Mouse (Mus musculus) cerebellum, adult 9-10 months (tissue): Measurements from ENCODE around the gene Tars2.

ENCODE experiments used
- DNase-seq: peaks from one replicate; pipeline ENCODE4 v3.0.0; 2022

Tars2 gene

DNA sequence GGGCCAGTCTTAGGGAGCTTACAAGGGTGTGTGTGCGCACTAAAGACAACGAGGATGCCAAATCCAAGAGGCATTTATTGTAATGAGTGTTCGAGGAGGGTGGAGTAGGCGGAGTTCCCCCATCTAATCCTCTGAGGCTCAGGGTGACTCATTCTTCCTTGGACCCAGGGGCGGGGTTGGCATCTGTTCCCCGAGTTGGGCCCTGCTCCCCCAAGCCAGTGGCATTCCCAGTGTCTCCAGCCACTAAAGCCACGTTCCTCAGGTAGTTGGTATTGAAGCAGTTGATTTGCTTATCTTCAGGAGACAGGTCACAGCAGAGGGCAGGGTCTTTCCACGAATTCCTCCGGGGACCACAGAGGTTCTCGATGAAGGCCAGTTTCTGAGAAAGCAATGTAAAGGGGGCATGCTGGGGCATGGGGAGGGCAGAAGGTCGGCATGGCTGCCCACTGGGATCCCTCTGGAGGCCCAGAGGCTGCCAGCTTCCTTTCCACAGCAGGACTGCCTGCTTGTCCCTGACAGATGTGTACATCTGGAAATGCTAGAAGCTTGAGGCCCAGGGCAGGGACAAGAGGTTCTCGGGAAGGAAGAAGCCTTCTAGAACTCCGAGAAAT lies 25.8 kb downstream of the Tars2 start:
- DNase-seq = no peak

DNA sequence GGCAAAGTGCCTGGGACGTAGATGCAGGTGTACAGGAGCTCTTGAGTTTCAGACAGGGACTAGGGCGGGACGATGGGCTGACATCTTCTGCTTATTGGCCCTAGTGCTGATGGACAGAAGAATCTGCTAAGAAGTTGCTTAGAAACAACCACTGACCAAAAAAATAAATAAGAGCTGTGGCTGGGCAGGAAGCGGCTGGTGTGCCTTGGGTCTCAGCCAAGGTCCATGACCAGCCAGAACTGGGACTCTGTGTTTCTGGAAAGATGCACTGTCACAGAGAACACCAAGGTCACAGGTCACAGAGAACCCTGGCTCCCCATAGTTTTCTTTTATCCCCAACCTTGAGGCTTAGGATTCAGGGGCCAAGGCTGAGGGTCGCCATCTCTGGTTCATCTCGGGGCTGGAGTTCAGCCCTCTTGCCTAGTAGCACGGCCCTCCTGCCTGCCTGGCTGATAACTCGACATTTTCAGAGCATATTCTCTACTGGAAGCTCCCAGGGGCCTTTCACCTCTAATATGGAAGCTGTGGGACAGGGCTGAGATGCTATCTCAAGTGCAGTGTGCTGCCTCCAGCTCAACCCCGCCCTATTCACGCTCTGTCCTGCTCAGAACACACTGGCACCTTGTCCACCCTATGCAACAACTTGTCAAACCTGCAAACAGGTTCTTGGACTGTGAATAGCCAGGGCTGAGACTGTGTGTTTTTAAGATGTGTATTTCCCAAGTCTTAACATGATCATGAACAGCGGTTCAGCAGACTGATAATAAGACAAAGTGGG lies 27.1 kb downstream of the Tars2 start:
- DNase-seq = no peak

DNA sequence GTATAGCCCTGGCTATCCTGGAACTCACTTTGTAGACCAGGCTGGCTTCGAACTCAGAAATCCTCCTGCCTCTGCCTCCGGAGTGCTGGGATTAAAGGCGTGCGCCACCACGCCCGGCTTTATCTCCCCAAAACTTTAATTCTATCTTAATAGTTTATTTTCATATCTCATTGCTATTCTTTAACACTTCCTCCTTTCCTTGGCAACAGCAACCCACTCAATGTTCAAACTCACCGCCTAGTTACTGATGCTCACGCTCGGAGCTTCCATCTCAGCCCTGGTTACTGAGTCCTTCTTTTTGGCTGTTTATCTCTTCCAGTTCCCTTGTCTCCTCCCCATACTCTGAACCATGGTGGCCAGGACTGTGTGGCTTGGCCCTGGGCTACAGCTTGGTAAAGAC lies 27.7 kb downstream of the Tars2 start:
- no peak for DNase-seq

DNA sequence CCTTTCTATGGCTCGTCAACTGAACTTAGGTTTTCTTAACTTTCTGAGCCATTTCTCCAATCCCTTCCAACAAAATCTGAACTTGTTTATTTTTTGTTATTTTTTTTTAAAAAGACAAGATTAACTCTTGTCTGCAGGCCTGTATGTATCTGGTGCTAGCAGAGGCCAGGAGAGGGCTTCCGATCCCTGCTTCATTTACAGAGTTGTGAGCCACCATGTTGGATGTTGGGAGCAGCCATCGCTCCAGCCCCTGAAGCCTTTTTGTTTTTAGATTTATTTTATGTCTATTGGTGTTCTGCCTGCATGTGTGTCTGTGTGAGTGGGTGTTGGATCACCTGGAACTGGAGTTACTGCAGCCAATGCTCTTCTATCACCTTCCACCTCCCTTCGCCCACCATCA lies 28.2 kb downstream of the Tars2 start:
- DNase-seq = no peak

DNA sequence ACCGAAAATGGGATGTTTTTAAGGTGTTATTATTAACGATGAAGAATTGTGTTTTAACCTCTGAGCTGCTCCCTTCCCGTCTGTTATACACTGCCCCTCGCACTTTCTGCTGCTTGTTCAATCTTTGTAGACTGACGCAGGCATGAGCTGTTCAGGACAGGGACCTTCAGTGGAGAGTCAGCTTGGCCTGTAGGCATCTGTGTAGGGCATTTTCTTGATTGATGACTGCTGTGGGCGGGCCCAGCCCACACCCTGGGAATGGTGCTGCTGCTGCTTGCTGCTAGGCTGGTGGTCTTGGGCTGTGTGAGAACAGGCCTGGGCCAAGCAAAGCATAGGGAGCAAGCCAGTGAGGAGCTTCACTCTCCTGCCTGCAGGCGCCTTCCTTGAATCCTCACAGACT lies 29.6 kb downstream of the Tars2 start:
- no peak for DNase-seq

DNA sequence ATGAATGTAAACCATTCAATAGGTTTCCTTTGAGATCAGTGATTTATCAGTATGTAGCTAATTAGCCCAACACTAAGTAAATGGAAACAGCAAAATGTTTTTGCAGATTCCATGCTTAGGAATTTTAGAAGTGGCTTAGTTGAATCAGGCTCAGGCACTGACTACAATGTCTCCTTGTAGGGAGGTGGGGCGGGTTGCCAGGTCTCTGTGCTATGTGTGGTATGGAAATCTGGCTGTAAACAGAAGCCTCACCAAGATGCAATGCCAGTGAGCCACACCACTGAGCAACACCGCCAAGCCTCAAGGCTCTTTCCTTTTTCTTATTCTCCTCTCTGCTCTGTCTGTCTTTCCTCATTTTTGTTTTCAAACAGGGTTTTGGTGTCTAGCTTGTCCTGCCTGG lies 31.1 kb downstream of the Tars2 start:
- no peak for DNase-seq

DNA sequence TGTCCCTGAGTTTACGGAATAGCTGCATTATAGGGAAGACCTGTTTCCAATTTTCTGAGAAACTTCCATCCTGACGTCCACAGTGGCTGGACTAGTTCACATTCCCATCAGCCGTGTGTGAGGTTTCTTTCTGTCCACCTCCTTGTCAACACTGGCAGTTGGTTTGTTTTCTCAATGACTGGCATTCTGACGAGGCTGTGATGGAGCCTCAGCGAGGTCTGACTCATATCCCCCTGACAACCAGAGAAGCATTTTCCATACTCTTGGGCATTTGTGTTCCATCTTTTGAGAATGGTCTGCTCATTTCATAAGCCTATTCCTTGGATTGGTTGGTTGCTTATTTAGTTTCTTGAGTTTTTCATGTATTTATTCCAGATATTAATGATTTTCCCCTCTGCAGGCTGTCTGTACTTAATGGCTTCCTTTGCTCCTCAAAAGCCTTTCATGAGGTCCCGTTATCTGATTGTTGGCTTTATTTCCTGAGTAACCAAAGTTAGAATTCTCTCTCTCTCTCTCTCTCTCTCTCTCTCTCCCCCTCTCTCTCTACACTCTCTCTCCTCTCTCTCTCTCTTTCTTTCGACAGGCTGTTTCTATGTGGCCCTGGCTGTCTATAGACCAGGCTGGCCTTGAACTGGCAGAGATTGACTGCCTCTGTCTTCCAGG lies 33.2 kb downstream of the Tars2 start:
- no peak for DNase-seq

DNA sequence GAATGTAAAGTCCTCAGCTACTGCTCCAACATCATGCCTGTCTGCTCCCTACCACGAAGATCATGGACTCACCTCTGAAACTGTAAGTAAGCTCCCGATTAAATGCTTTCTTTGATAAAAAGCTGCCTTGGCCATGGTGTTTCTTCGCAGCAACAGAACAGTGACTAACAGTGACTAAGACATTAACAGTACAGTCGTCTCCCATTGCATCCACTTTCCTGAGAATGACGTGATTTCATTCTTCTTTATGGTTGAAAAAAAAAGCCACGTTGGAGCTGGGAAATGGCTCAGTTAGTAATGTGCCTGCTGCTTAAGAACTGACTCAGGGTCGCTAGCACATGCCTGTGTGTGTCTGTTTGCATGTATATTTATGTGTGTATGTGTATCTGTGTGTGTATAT lies 34.1 kb downstream of the Tars2 start:
- no peak for DNase-seq

DNA sequence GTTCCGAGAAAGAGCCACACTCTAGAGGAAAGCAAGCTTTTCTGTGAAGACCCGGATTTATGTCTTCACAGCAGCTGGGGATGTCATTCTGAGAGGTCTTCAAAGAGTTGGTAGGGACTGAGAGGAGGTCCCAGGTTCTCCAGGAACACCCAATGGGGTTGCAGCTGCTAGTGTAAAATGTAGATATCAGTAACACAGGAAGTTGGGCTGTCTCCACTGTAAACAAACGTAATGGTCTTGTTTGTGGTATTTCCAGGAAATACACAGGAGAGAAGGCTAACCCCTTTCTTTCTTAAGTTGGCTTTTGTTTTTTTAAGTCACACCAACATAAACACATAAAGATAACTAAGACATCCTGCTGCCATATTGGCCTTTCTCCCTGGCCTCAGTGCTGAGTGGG lies 37.6 kb downstream of the Tars2 start:
- no peak for DNase-seq

DNA sequence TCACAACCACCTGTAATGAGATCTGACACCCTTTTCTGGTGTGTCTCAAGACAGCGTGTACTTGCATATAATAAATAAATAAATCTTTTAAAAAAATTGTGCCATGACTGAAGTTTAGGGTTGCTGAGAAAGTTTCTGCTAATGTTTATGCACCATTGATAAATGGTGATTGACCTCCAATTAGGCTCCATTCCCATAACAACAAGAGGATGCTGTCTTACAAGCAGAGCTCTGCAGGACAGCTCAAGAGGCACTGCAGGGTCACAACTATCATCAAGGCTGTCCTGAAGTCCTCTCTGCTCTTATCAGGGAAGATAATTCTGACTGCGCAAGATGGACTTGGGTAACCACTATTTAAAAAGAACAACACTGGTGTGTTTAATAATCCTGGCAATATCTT lies 41.9 kb downstream of the Tars2 start:
- DNase-seq = no peak

DNA sequence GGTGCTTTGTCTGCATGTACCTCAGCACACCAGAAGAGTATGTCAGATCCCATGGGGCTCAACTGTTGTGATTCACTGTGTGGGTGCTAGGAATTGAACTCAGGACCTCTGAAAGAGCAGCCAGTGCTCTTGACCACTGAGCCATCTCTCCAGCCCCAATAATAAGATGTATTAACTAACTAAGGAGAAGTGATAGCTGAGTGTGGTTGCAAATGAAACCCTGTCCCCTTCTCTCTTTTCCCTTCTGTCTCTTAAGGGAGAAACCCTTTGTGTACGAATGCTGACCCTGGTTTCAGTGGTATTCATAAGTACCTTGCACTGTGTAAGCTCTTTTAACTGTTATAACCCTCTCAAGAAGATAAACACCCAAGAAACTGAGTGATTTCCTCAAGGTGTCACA lies 43.9 kb downstream of the Tars2 start:
- DNase-seq = no peak

DNA sequence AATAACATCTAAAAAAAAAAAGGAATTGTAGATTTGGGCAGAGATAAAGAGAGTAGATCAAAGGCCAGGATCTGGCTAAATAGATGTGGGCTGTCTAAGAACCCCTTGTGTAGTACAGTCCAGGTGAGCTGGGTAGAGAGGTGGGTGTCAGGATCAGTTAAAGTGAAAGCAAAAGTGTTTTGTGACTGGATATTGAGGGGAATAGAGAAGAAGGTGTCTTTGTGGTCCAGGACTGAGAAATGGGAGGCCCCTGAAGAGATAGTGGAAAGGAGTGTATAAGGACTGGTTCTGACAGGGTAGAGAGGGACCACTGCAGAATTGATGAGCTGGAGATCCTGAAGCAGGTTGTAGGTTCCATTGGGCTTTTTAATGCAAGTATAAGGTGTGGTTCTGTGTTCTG lies 50.0 kb downstream of the Tars2 start:
- no peak for DNase-seq

DNA sequence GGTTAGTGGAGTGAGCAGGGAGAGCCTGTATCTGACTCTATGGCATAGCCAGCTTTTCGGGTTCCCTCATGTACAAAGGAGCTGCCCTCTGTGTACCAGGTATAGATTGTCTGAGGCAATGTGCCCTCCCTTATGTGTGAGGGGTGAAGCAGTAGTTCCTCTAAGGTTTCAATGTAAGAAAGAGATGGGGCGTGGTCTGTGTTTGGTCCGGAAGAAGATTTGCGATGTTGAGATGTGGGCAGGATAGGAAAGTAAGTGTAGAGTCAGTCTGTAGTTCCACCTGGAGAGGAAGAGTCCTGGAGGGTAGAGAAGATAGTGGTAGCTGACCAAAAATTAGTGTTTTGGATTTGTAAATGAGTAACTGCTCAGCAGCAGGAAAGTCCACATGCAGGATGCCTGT lies 51.0 kb downstream of the Tars2 start:
- no peak for DNase-seq

DNA sequence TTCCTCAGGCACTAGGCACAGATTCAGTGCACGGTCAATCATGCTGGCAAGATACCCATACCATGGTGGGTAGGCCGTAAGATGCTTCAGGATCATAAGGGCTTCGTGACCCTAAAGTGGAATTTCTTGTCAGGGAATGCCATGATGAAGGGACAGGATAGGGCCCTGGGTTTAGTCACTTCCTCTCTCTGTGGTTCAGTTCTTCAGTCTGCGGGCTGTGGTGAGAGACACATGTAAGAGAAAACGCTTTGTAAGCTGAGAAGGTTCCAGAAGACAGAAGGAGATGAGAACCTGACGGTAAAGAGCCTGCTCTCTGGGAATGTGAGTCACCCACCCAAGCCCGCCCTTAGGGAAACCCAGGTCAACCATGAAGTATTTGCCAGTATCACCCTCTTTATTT lies 52.5 kb downstream of the Tars2 start:
- DNase-seq = no peak

DNA sequence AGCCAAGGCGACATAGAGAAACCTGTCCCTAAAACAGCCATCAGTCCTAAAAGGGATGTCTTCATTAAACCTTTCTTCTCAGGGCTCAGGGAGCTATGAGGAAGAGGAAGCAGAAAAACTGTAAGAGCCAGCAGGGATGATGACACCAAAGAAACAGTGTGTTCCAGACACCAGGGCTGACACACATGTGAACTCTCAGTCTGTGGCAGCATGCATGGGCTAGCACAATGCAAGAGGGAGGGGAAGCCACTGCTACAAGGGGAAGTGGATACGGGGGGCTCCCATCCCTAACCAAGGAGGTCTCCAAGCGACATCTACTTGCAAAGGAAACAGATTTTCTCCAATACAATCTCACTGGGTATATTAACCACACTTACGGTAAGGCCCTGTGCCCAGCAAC lies 53.7 kb downstream of the Tars2 start:
- no peak for DNase-seq

DNA sequence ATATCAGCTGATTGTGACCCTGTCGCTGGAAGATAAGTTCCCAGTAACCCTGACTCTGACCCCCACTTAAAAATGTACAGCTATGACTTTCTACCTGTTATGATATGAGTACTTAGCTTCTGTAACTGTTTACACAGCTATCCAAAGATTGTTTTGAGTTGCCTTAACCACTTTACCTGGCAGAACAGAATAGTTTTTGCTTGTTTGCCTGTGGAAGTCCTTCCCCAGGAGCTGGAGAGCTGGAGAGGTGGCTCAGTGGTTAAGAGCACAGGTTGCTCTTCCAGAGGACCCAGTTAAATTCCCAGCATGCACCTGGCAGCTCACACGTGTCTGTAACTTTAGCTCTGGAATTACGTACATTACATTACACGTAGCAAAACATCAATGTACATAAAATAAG lies 55.4 kb downstream of the Tars2 start:
- DNase-seq = no peak

DNA sequence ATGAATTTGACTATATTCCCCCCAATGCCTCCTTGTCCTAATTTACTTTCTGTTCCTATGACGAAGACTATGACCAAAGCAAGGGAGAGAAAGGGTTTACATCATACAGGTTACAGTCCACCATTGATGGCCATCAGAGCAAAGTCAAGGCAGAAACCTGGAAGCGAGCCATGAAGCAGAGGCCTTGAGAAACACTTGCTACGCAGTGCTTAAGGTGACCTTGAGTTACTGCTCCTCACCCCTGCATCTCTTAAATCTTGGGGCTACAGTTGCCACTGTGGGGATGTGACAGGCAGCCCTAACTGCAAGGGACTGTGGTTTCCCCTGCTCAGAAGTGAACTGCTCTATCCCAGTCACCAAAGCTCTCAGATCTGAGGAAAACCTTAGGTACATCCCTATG lies 56.7 kb downstream of the Tars2 start:
- no peak for DNase-seq

DNA sequence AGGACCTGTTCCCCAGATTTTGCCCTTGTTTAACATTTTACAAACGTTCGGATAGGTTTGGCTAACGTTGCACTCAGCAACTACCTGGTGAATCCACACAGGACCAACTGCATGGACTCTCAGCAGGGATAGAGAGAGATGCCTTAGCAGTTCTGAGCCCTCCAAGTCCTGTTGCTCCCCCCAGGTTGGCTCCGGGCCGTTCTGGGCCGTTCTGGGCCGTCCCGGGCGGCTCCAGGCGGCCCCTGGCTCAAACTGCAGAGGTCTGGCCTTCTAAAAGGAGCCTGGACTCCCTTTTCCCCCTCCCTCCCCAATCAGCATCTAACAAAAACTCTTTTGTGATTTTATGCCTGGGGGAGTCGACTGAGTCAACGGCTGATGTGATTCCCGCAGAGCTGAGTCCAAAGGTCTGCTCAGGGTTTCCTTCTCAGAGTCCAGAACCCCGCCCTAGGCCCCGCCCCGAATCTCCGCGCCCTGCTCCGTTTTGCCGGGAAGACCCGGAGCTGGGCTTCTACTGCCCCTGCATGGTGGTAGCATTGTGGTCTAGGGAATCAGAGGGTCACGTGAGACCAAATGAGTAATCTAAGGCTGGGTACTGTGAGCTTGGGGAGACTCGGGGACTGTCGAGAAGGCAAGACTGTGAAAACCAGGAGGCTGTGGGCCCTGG lies 58.0 kb downstream of the Tars2 start:
- DNase-seq = peak; percentile 60

DNA sequence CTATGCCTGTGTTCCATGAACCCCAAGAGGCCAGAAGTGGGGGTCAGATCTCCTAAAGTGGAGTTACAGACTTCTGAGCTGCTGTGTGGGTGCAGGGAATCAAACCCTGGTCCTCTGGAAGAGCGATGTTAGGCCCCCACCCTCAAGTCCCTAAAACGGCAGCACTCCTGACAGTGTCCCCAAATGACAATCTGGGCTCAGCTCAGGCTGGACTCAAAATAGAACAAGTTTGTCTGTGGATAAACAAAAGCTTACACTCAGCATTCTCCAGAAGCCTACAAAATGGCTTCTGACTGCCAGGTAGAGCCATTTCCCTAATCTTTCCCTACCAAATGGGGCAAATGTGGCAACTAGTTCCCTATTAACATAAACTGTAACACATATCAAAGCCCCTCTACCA lies 58.9 kb downstream of the Tars2 start:
- DNase-seq = no peak

DNA sequence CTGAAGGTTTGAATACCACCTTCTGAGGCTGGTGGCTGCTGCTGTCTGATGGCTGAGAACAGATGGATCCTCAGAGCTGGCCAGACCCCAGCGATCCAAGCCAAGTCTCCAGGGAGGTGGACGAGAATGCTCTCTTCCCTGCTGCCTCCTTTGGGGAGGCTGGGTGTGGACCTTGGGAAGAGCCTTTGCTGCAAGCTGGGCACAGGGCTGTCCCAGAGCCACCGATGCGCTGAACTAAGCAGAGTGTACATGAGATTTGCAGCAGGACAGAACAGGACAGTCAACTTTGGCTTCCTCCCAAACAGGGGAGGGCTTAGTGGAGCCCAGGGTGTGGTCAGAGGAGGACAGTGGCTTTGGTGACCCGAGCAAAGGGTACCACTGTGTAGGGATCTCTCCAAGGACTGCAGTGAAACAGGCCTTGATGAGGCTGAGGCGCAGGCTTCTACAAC lies 59.7 kb downstream of the Tars2 start:
- DNase-seq = peak; percentile 76

DNA sequence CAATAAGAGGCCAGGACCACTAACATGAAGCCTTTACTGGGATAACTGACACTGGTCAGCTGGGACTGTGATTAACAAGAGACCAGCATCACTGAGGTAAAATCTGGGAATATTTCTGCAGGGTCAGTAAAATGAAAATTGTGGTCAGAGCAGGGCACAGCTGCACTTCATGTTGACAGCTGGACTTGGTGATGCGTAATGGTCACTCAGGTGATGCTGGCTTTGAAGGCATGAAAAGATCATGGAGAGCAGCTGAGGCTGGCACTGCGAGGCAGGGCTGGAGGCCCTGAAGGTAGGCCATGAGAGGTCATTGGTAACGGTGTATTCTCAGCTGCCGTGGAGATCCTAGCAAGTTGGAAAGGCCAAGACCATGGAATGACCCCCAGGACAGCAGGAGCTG lies 61.7 kb downstream of the Tars2 start:
- DNase-seq = no peak

DNA sequence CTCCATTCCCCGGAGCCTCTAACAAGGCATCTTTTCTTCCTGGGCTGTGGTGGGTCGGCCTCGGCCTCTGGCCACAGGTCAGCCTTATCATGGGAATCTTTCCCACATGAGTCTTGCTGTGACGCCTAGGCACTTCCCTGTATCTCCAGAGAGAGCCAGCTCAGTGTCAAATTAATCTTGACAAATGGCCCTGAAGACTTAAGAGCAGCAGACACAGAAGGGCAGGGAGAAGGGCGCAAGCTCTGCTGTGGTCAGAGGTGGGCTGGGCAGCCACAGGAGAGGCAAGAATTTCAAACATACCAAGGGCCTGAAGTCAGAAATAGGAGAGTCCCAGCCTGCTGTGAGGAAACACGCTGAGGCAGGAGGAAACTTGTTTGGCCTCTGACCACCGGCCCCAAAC lies 63.6 kb downstream of the Tars2 start:
- no peak for DNase-seq

DNA sequence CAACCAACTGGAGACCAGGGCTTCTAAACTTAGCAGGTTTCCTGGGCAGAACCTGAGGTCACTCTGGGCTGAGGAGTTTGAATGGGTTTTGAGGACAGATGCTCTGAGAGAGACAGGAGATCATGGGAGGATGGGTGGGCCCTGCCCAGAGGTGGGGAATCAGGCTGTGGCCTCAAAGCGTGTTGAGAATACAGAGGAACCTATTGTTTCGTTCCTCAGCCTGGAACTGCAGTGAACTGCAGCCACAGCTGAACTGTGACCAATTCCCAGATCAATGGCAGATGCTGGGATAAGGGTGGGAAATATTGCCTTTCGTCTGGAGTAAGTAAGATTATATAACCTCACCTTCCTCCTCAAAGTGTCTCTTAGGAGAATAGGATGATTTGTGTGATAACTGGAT lies 64.2 kb downstream of the Tars2 start:
- no peak for DNase-seq
